Mouse (Mus musculus) ovary, postnatal 14 days (tissue): ENCODE measurements around the gene Comt.

Experiments
- DNase-seq: peaks from one replicate; pipeline ENCODE4 v3.0.0; 2022; ENCODE audit warnings: low spot score

Comt gene

GRCm38 (mm10) chr16:18357977-18358376 lies 68.7 kb downstream of the Comt start:
- no peak for DNase-seq

- no peak for DNase-seq
Measured at GRCm38 (mm10) chr16:18356961-18357360, 69.7 kb downstream of the Comt start.
